Mouse (Mus musculus) spleen, adult 2 months (tissue): ENCODE data around the gene Nrtn.

ENCODE experiments used
- CTCF ChIP-seq: fragments of 200-500 bp; IDR thresholded peaks from 2 replicates; pipeline ENCODE4 v1.5.1; 2011; ENCODE audit warnings: mild to moderate bottlenecking, inconsistent platforms; ENCODE audit not compliant: insufficient read depth, insufficient read length, insufficient replicate concordance; ENCODE audit errors: extremely low read depth
- POLR2A ChIP-seq: fragments of 200-500 bp; IDR thresholded peaks from 2 replicates; pipeline ENCODE4 v1.6.1; 2011; ENCODE audit warnings: low read depth, low read length, inconsistent platforms

- TF ChIP-seq CTCF (no peak), POLR2A (no peak)
These were observed 29.2 kb downstream of the Nrtn start for GRCm38 (mm10) chr17:56728117-56728516.
